Mouse (Mus musculus) liver, embryonic 13.5 days (tissue): ENCODE data around the gene Gm29423. TPM values are rescaled to one million over a fixed set of nuclear protein-coding genes. Genes with fewer than 3 reads are reported as not detected.
"Not testable (repeated sequence)": the region's sequence is repeated elsewhere in the genome, so short reads cannot be mapped to it uniquely, and the experiment has no call there.

ENCODE experiments used
- ATAC-seq: fragments of 200-750 bp; cut with Nextera tagmentation; 2 replicates; pipeline ENCODE4 v1.8.0; 2017; ENCODE audit warnings: low read depth, mild to moderate bottlenecking, moderate number of reproducible peaks, moderate library complexity
- DNase-seq: peaks from one replicate; pipeline ENCODE4 v3.0.0; 2022
- H3K27ac ChIP-seq: fragments of 300-500 bp; sonication (generic); 2 replicates; pipeline ENCODE4 v1.5.1; 2015; ENCODE audit warnings: moderate library complexity, mild to moderate bottlenecking, inconsistent platforms
- H3K27me3 ChIP-seq: fragments of 300-500 bp; sonication (generic); 2 replicates; pipeline ENCODE4 v1.6.1; 2015; ENCODE audit warnings: mild to moderate bottlenecking, inconsistent platforms
- H3K36me3 ChIP-seq: fragments of 300-500 bp; sonication (generic); 2 replicates; pipeline ENCODE4 v1.6.1; 2015; ENCODE audit warnings: mild to moderate bottlenecking, inconsistent platforms
- H3K4me1 ChIP-seq: fragments of 300-500 bp; sonication (generic); replicated peaks from 2 replicates; pipeline ENCODE4 v1.6.1; 2015; ENCODE audit warnings: inconsistent platforms
- H3K4me2 ChIP-seq: fragments of 300-500 bp; sonication (generic); 2 replicates; pipeline ENCODE4 v1.6.1; 2015; ENCODE audit warnings: inconsistent platforms, mild to moderate bottlenecking, moderate library complexity
- H3K4me3 ChIP-seq: fragments of 300-500 bp; sonication (generic); replicated peaks from 2 replicates; pipeline ENCODE4 v1.5.1; 2015; ENCODE audit warnings: mild to moderate bottlenecking, inconsistent platforms
- H3K9ac ChIP-seq: fragments of 300-500 bp; sonication (generic); 2 replicates; pipeline ENCODE4 v1.6.1; 2015; ENCODE audit warnings: mild to moderate bottlenecking, inconsistent platforms
- H3K9me3 ChIP-seq: fragments of 300-500 bp; sonication (generic); replicated peaks from 2 replicates; pipeline ENCODE4 v1.6.1; 2016; ENCODE audit warnings: inconsistent platforms
- WGBS: fragments of 180-500 bp; shearing (Covaris S2); methylation state at CpG from one replicate; pipeline ENCODE4 v1.1.7; 2015; ENCODE audit not compliant: insufficient replicate concordance; 5-methylcytosine and 5-hydroxymethylcytosine counted together
- polyA plus RNA-seq: library from polyadenylated mRNA; unstranded; fragments of >200 nt; fragmentation: Nextera tagmentation; extraction: Ambion mirVana; gene quantifications from 2 replicates; pipeline ENCODE4 v1.2.1, GENCODE M21; 2015

The Gm29423 gene
- polyA plus RNA-seq, result not detected in 2 replicates

- not testable (repeated sequence) for H3K4me1 ChIP-seq, H3K9ac ChIP-seq, H3K4me3 ChIP-seq, H3K4me2 ChIP-seq, H3K27me3 ChIP-seq, DNase-seq, H3K27ac ChIP-seq, H3K9me3 ChIP-seq, ATAC-seq, H3K36me3 ChIP-seq
- WGBS, result no CpG with 5 or more reads among the region's 2 CpGs
Observed at GRCm38 (mm10) chrY:70303187-70303586, at the start of gene Gm29423, which contains the start of gene Gm29644. Gene Gm29423 (minus strand): TSS chrY:70303287. Gene Gm29644 (minus strand): TSS chrY:70303343.

- not testable (repeated sequence) for H3K27ac ChIP-seq, H3K4me3 ChIP-seq, H3K4me1 ChIP-seq, H3K36me3 ChIP-seq, H3K9me3 ChIP-seq, H3K9ac ChIP-seq, H3K27me3 ChIP-seq, H3K4me2 ChIP-seq, ATAC-seq, DNase-seq
- WGBS, result no CpG with 5 or more reads among the region's 4 CpGs
Observed at GRCm38 (mm10) chrY:70273542-70273941, 29.5 kb downstream of the Gm29423 start, which contains the start of gene Gm21118. Gene Gm21118 (minus strand): TSS chrY:70273642.

Other genes with a start within 250 kb of the Gm29423 start
- not detected in 2 replicates for gene Gm21118, start 29.6 kb downstream of the Gm29423 start, polyA plus RNA-seq
- not detected in 2 replicates for gene Gm29644, start 56 bp upstream of the Gm29423 start, polyA plus RNA-seq
- not detected in 2 replicates for gene Gm20888, start 138.6 kb upstream of the Gm29423 start, polyA plus RNA-seq